Mouse (Mus musculus): ENCODE measurements around the gene Dynlrb2. TPM values are rescaled to one million over a fixed set of nuclear protein-coding genes. Genes with fewer than 3 reads are reported as not detected.

The Dynlrb2 gene
- polyA plus RNA-seq, 1 experiment from 2014 or later = 9.1 TPM

Other genes starting within 250 kb of the Dynlrb2 start
- 11.7 and 13.6 TPM in 2 replicates for gene Cdyl2, start 228.0 kb downstream of the Dynlrb2 start, polyA plus RNA-seq (2014; fragmentation: Nextera tagmentation; extraction: Ambion mirVana)